Mouse (Mus musculus): ENCODE measurements around the gene Sgpl1.

GRCm38 (mm10) chr10:61091866-61092265 lies 55.6 kb downstream of the Sgpl1 start:
- no peak for TF ChIP-seq CTCF (IDR thresholded peaks at IDR 0.05; ENCODE audit: borderline replicate concordance, insufficient read depth, low read length)
- no peak for TF ChIP-seq POLR2A (IDR thresholded peaks at IDR 0.05; ENCODE audit: low read depth, low read length)

Data from embryonic fibroblast, embryonic 13.5 days (primary cell).